Mouse (Mus musculus) midbrain, embryonic 13.5 days (tissue): ENCODE data around the gene Snx10. TPM values are rescaled to one million over a fixed set of nuclear protein-coding genes. Genes with fewer than 3 reads are reported as not detected.

Source experiments
- ATAC-seq: fragments of 200-750 bp; cut with Nextera tagmentation; 2 replicates; pipeline ENCODE4 v1.8.0; 2017; ENCODE audit warnings: mild to moderate bottlenecking, moderate TSS enrichment, moderate library complexity
- H3K27ac ChIP-seq: fragments of 300-500 bp; sonication (generic); 2 replicates; pipeline ENCODE4 v1.5.1; 2015; ENCODE audit warnings: inconsistent platforms, mild to moderate bottlenecking, moderate library complexity
- H3K27me3 ChIP-seq: fragments of 300-500 bp; sonication (generic); 2 replicates; pipeline ENCODE4 v1.6.1; 2015; ENCODE audit warnings: mild to moderate bottlenecking, inconsistent platforms
- H3K36me3 ChIP-seq: fragments of 300-500 bp; sonication (generic); 2 replicates; pipeline ENCODE4 v1.6.1; 2015; ENCODE audit warnings: mild to moderate bottlenecking, inconsistent platforms
- H3K4me1 ChIP-seq: fragments of 300-500 bp; sonication (generic); replicated peaks from 2 replicates; pipeline ENCODE4 v1.6.1; 2015; ENCODE audit warnings: inconsistent platforms
- H3K4me2 ChIP-seq: fragments of 300-500 bp; sonication (generic); replicated peaks from 2 replicates; pipeline ENCODE4 v1.6.1; 2015; ENCODE audit warnings: moderate library complexity, mild to moderate bottlenecking, inconsistent platforms
- H3K4me3 ChIP-seq: fragments of 300-500 bp; sonication (generic); replicated peaks from 2 replicates; pipeline ENCODE4 v1.5.1; 2015; ENCODE audit warnings: mild to moderate bottlenecking, inconsistent platforms
- H3K9ac ChIP-seq: fragments of 300-500 bp; sonication (generic); replicated peaks from 2 replicates; pipeline ENCODE4 v1.6.1; 2015; ENCODE audit warnings: mild to moderate bottlenecking, inconsistent platforms
- H3K9me3 ChIP-seq: fragments of 300-500 bp; sonication (generic); 2 replicates; pipeline ENCODE4 v1.6.1; 2016; ENCODE audit warnings: mild to moderate bottlenecking, inconsistent platforms
- WGBS: fragments of 180-500 bp; shearing (Covaris S2); methylation state at CpG from one replicate; pipeline ENCODE4 v1.1.7; 2015; 5-methylcytosine and 5-hydroxymethylcytosine counted together
- polyA plus RNA-seq: library from polyadenylated mRNA; unstranded; fragments of >200 nt; fragmentation: Nextera tagmentation; extraction: Ambion mirVana; gene quantifications from 2 replicates; pipeline ENCODE4 v1.2.1, GENCODE M21; 2015

Snx10 gene
- polyA plus RNA-seq, 1 experiment from 2014 or later, result 49.6 TPM

DNA sequence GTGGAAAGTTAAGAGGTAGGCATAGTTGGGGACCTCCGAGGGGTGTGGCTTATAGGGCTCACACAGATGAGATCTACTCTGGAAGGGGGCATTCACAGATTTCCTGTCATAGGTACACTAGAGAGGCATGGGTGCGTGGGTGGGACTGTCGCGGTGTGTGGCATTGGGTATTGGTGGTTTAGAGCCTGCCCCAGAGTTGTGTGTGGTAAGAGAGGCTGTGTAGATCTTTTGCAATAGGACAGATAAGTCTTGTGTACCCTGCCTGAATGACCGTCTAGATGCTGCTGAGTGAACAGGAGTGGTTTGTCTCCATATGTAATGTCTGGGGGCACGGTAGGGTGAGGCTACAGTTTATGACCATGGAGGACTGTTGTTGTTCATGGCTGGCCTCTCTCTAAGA is 16.8 kb downstream of the Snx10 start:
- H3K36me3 ChIP-seq, result peaks cover 12% of the 10 kb centered on the region
- WGBS, result 97% methylated on average over 6 of the region's 6 CpGs
- no peak overlapping the region for H3K4me2 ChIP-seq
- no peak overlapping the region for H3K4me3 ChIP-seq
- H3K9ac ChIP-seq, result no peak overlapping the region
- H3K9me3 ChIP-seq, result peaks cover 4% of the 10 kb centered on the region; the same call in 1 of the 2 replicates
- peaks cover 13% of the 10 kb centered on the region for H3K4me1 ChIP-seq
- no peak for ATAC-seq
- H3K27ac ChIP-seq, result no peak overlapping the region
- H3K27me3 ChIP-seq, result no peaks in the 10 kb centered on the region

DNA sequence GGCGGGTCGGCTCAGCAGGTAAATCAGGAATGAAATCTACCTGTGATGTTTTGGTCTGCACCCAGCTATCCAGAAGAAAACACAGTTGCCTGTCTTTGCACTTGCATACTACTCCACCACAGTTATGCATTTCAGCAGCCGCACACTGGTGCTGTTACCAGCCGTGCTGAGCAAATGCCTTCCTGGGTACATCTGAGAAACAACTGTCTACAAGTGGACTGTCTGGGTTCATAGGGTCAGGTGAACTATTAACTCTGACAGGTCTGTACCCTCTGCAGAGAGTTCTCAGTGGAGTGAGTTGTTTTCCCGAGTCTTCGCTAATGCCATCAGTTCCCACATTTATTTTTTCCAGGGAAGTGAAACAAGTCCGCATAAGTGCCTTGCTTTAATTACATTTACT is 17.7 kb downstream of the Snx10 start:
- H3K27ac ChIP-seq, result no peak overlapping the region
- H3K4me3 ChIP-seq, result no peak overlapping the region
- whole genome bisulfite sequencing, result 89% methylated on average over 7 of the region's 7 CpGs
- H3K36me3 ChIP-seq, result peaks cover 10% of the 10 kb centered on the region
- no peak overlapping the region for H3K9ac ChIP-seq
- ATAC-seq, result no peak
- peaks cover 4% of the 10 kb centered on the region; the same call in 1 of the 2 replicates for H3K9me3 ChIP-seq
- H3K4me2 ChIP-seq, result no peak overlapping the region
- peaks cover 13% of the 10 kb centered on the region for H3K4me1 ChIP-seq
- H3K27me3 ChIP-seq, result no peaks in the 10 kb centered on the region

DNA sequence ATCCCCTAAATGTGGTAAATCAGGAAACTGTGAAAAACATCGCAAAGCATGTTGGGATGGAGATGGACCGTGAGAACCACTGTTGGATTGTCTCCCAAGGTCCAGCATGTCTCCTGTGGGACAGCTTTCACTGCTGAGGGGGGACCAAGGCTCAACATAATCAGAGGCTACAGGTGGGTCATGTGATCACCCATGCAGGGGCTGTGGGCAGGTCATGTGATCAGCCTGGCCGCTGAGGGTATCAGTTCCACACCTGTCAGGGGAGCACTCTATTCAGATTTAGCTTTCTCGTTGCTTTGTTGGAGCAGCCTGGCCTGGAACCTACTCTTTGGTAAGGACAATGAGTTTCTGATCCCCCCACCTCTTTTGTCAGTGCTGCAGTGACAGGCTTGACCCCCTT is 18.4 kb downstream of the Snx10 start:
- Histone ChIP-seq H3K4me1 (peaks cover 13% of the 10 kb centered on the region), H3K27me3 (no peaks in the 10 kb centered on the region), H3K9ac (no peak overlapping the region), H3K36me3 (peaks cover 6% of the 10 kb centered on the region; the same call in 1 of the 2 replicates), H3K27ac (no peak overlapping the region), H3K4me3 (no peak overlapping the region), H3K4me2 (no peak overlapping the region), H3K9me3 (peaks cover 4% of the 10 kb centered on the region; the same call in 1 of the 2 replicates)
- ATAC-seq, result no peak
- WGBS, result 78% methylated on average over 4 of the region's 4 CpGs

DNA sequence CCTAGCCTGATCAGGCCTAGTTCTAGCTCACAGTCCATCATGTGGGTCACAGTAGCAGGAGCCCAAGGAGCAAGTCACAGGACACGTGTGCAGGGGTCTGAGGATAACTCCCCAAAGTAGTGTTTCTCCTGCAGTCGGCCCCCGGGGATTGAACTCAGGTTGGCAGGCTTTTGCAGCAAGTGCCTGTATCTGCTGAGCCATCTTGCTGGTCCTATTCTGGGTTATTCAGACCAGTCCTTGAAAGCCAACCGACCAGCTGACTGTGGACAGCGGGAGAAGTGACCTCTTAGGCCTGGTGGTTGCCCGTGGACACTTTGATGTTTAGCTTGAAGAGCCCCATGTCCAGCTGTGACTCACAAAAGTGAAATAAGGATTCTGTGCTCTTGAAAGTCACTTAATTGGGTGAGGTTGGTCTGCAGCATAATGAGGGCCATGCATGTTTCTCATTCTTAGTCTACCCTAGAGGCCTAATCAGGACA is 20.0 kb downstream of the Snx10 start:
- Histone ChIP-seq H3K9me3 (peaks cover 4% of the 10 kb centered on the region; the same call in 1 of the 2 replicates), H3K9ac (no peak overlapping the region), H3K4me3 (no peak overlapping the region), H3K27me3 (no peaks in the 10 kb centered on the region), H3K27ac (no peak overlapping the region), H3K4me1 (peaks cover 13% of the 10 kb centered on the region), H3K4me2 (no peak overlapping the region), H3K36me3 (peaks cover 6% of the 10 kb centered on the region; the same call in 1 of the 2 replicates)
- ATAC-seq, result peak; percentile 48; the same call in 1 of the 2 replicates
- 37% methylated on average over 6 of the region's 6 CpGs for WGBS

DNA sequence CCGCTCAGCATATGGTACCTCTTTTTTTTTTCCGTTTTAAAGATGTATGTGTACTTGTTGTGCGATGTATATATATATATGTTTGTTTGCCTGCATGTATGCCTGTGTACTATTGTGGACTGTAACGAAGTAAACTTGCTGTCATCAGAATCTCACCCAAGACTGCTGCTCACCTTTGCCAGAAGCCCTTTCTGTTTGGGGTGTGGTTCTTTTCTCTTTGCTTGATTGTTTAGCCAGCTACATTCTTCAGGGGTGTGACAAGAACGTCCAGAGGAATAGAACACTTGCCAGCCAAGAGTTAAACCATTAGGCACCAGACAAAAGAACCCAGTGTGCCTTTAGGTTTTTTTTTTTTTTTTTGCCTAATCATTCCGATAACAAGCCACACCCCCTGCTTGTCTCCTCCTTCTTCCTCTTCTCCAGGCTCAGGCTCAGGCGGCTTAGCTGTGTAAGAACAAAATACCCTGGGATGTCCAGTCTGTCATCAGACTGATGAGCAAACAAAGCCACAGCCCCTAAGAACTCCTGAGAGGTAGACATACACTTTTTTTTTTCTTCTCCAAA is 20.5 kb downstream of the Snx10 start:
- no peak overlapping the region; the same call in 1 of the 2 replicates for H3K4me2 ChIP-seq
- 27% methylated on average over 7 of the region's 7 CpGs for WGBS
- H3K4me1 ChIP-seq, result peaks cover 13% of the 10 kb centered on the region
- no peak overlapping the region for H3K9ac ChIP-seq
- H3K9me3 ChIP-seq, result peaks cover 3% of the 10 kb centered on the region; the same call in 1 of the 2 replicates
- H3K27me3 ChIP-seq, result no peaks in the 10 kb centered on the region
- H3K36me3 ChIP-seq, result peaks cover 5% of the 10 kb centered on the region; the same call in 1 of the 2 replicates
- no peak overlapping the region for H3K4me3 ChIP-seq
- ATAC-seq, result no peak
- no peak overlapping the region for H3K27ac ChIP-seq

DNA sequence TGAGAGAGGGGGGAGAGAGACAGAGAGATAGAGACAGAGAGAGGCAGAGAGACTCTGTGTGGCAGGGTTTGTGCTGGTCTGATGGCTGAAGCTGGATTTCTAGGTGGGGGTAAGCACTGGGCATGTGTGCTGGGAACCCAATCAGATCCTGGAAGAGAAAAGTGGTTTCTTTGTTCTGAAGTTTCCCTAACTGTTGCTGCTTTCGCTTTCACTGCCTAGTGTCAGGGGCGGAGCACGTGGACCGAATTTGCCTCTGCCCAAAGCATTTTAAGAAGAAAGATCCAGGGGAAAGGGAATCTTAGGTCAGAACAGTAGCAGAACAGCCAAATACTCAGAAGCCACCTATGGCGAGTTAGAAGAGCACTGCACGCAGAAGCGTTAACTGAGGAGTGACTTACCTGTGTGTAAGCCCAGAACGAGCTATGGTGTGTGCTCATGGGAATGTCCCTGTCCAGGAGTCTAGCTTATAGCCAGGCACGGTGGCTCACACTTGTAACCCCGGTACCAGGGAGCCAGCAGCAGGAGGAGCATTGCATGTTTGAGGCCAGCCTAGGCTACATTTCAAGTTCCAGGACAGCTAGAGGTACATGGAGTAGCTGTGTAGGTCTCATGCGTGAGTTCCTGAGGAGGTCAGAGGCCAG is 21.6 kb downstream of the Snx10 start:
- WGBS, result 86% methylated on average over 11 of the region's 11 CpGs
- H3K4me1 ChIP-seq, result peaks cover 13% of the 10 kb centered on the region
- no peaks in the 10 kb centered on the region for H3K36me3 ChIP-seq
- no peaks in the 10 kb centered on the region for H3K27me3 ChIP-seq
- no peak for ATAC-seq
- H3K4me3 ChIP-seq, result no peak overlapping the region
- H3K9ac ChIP-seq, result no peak overlapping the region
- H3K4me2 ChIP-seq, result no peak overlapping the region; the same call in 1 of the 2 replicates
- no peak overlapping the region for H3K27ac ChIP-seq
- H3K9me3 ChIP-seq, result no peaks in the 10 kb centered on the region

DNA sequence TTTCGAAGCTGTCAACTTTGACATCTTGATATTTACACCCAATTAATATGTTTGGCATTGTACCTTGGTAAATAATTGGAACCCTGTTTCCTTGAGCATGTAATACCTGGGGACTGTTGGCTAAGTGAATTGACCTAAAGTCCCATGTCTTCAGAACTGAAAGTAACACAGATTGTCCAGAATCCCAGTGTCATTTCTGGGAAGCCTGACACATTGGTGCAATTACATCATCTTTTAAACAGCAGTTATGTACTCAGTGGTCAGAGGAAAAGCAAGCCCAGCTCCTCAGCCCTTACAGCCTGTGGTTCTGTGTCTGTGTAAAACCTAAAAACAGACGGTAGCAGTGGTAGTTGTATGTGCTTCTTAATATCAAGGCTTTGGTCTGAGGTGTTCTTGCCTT is 22.4 kb downstream of the Snx10 start:
- H3K9me3 ChIP-seq, result no peaks in the 10 kb centered on the region
- ATAC-seq, result no peak
- H3K27ac ChIP-seq, result no peak overlapping the region
- H3K9ac ChIP-seq, result no peak overlapping the region
- peaks cover 13% of the 10 kb centered on the region for H3K4me1 ChIP-seq
- H3K4me2 ChIP-seq, result no peak overlapping the region
- 99% methylated on average over 2 of the region's 2 CpGs for WGBS
- H3K36me3 ChIP-seq, result peaks cover under 1% of the 10 kb centered on the region; the same call in 1 of the 2 replicates
- no peak overlapping the region for H3K4me3 ChIP-seq
- no peaks in the 10 kb centered on the region for H3K27me3 ChIP-seq

DNA sequence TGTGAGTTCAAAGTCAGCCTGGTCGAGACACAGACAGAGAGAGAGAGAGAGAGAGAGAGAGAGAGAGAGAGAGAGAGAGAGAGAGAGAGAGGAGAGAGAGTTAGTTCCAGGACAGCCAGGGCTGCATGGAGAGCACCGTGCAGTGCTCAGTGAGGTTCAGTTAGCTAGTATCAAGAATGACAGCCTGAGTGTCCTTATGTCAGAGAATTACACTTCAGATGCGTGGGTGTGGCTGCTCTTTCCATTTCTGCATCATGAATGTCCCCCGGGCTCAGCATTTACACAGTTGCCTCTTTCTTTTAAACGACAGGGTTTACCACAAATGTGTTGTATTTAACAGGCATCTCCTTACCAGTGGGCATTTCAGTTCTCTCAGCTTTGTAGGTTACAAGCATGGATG is 25.1 kb downstream of the Snx10 start:
- Histone ChIP-seq H3K4me1 (peaks cover 10% of the 10 kb centered on the region), H3K27me3 (no peaks in the 10 kb centered on the region), H3K36me3 (peaks cover 9% of the 10 kb centered on the region; the same call in 1 of the 2 replicates), H3K27ac (no peak overlapping the region), H3K9me3 (no peaks in the 10 kb centered on the region), H3K4me2 (no peak overlapping the region), H3K4me3 (no peak overlapping the region), H3K9ac (no peak overlapping the region)
- 75% methylated on average over 5 of the region's 5 CpGs for whole genome bisulfite sequencing
- no peak for ATAC-seq

DNA sequence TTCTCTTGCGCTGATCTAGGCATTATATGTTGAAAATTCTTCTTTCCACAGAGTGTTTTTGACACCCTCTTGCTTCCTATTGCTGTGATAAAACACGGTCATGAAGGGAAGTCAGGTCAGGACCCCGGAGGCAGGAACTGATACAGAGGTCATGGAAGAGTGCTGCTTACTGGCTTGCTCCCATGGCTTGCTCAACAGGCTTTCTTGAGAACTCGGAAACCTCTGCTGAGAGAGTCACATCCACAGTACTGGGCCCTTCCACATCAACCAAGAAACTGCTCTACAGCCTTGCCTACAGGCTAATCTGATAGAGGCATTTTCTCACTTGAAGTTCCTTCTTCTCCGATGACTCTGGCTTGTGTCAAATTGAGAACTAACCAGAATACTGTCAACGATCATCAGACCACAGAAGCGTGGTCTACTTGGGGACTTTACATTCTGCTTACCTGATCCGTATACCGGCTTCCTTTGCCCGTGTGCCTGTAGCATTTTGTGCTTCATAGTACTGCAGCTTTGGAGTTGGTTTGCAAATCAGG is 27.6 kb downstream of the Snx10 start:
- no peak overlapping the region for H3K9ac ChIP-seq
- H3K4me1 ChIP-seq, result no peaks in the 10 kb centered on the region
- H3K27me3 ChIP-seq, result no peaks in the 10 kb centered on the region
- no peak overlapping the region for H3K27ac ChIP-seq
- no peak for ATAC-seq
- H3K4me2 ChIP-seq, result no peak overlapping the region
- WGBS, result 93% methylated on average over 10 of the region's 10 CpGs
- no peak overlapping the region for H3K4me3 ChIP-seq
- H3K36me3 ChIP-seq, result peaks cover 9% of the 10 kb centered on the region; the same call in 1 of the 2 replicates
- H3K9me3 ChIP-seq, result no peaks in the 10 kb centered on the region

DNA sequence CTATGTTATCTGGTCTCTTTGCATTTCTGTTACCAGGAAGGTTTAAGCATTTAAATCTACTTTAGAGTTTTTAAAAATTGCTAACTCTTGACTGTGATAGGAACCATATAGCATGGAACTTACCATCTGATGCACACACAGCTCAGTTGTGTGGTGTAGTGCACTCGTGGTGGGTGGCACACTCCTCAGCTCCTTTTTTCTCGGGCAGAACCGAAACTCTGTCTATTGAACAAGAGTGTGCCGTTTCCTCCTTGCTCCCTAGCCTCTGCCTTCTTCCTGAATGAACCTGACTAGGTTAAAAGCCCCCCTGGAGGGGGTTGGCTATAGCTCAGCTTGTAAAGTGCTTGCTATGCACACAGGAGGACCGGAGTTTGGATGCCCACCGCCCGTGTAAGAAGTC is 32.9 kb downstream of the Snx10 start:
- H3K27me3 ChIP-seq, result no peaks in the 10 kb centered on the region
- no peak overlapping the region for H3K9ac ChIP-seq
- H3K4me1 ChIP-seq, result no peaks in the 10 kb centered on the region
- no peak overlapping the region for H3K27ac ChIP-seq
- WGBS, result 96% methylated on average over 7 of the region's 7 CpGs
- no peak overlapping the region for H3K4me2 ChIP-seq
- ATAC-seq, result no peak
- no peaks in the 10 kb centered on the region for H3K9me3 ChIP-seq
- peaks cover 3% of the 10 kb centered on the region; the same call in 1 of the 2 replicates for H3K36me3 ChIP-seq
- no peak overlapping the region for H3K4me3 ChIP-seq

DNA sequence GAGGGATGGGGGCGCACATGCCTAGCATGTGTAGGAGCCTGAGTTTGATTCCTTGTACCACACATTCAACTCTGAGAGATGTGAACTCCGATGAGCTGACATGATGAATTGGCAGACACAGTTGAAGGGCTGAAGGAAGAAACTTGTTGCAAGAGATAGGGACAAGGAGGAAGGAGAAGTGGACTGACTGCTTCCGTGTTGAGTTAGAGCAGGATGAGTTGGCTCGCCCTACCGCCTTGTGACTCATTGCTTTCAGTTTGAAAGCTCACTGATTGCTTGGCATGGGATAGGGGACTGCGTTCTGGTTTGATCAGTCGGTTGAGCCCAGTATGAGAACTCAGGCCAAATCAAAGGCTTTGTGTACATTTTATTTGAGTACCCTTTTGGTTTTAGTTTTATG is 34.6 kb downstream of the Snx10 start:
- no peak overlapping the region for H3K4me3 ChIP-seq
- no peak overlapping the region for H3K9ac ChIP-seq
- H3K27me3 ChIP-seq, result no peaks in the 10 kb centered on the region
- H3K4me1 ChIP-seq, result no peaks in the 10 kb centered on the region
- H3K9me3 ChIP-seq, result no peaks in the 10 kb centered on the region
- H3K27ac ChIP-seq, result no peak overlapping the region
- WGBS, result 96% methylated on average over 7 of the region's 7 CpGs
- no peak for ATAC-seq
- peaks cover 2% of the 10 kb centered on the region; the same call in 1 of the 2 replicates for H3K36me3 ChIP-seq
- H3K4me2 ChIP-seq, result no peak overlapping the region
